Mouse (Mus musculus): Measurements from ENCODE around the gene Pebp1. TPM values are rescaled to one million over a fixed set of nuclear protein-coding genes. Genes with fewer than 3 reads are reported as not detected.

Pebp1 gene
- polyA plus RNA-seq, 1 experiment from 2014 or later, result 129 TPM

DNA sequence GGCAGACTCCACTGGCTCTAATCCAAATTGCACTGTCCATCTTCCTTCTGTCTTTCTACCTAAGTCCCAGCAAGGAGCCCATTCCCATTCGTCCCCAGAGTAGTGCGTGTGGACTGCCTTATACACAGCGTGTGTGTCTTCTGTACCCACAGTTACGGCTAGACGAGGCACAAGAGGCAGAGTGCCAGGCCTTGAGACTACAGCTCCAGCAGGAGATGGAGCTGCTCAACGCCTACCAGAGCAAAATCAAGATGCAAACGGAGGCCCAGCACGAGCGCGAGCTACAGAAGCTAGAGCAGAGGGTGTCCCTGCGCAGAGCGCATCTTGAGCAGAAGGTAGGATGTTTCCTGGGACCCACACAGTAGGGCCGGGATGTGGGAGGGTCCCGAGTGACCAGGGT is 15.5 kb downstream of the Pebp1 start:
- Histone ChIP-seq H3K36me3 (replicated peaks; ENCODE audit: insufficient read depth, low read length) (peaks cover 28% of the 10 kb centered on the region), H3K4me3 (ENCODE audit: low read depth, low read length) (no peak overlapping the region), H3K27ac (ENCODE audit: low read depth) (no peak overlapping the region), H3K4me1 (ENCODE audit: insufficient read depth) (no peaks in the 10 kb centered on the region), H3K27me3 (ENCODE audit: insufficient read depth, low read length) (no peaks in the 10 kb centered on the region), H3K4me2 (ENCODE audit: low read depth, low read length) (no peak overlapping the region), H3K9me3 (ENCODE audit: low read length) (no peaks in the 10 kb centered on the region), H3K9ac (replicated peaks) (no peak overlapping the region)
- no peak for ATAC-seq
- no peak for DNase-seq
- no peak for TF ChIP-seq EP300 (IDR thresholded peaks at IDR 0.05; ENCODE audit: low read depth)
- no peak for TF ChIP-seq CTCF (IDR thresholded peaks at IDR 0.05; ENCODE audit: low read depth)
- 92% methylated on average over 14 of the region's 14 CpGs for WGBS (ENCODE audit: insufficient replicate concordance)

DNA sequence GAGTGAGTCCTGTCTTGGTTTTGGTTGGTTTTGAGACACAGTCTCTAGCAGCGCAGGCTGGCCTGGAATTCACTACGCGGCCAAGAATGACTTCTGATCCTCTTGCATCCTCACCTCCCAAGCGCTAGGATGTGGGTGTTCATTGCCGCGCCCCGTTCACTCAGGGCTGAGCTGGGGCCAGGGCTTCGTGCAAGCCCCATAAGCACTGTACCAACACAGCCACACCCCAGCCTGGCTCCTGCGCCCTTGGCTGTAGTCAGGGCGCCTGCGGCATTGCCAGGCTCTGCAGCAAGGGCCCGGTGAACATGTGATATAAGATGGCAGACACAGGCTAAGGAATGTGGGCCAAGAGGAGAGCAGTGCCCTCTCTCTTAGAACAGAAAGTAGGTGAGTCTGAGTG is 18.0 kb downstream of the Pebp1 start:
- Histone ChIP-seq H3K9ac (replicated peaks) (no peak overlapping the region), H3K9me3 (ENCODE audit: low read length) (no peaks in the 10 kb centered on the region), H3K4me1 (ENCODE audit: insufficient read depth) (no peaks in the 10 kb centered on the region), H3K4me2 (ENCODE audit: low read depth, low read length) (no peak overlapping the region), H3K27ac (ENCODE audit: low read depth) (no peak overlapping the region), H3K27me3 (ENCODE audit: insufficient read depth, low read length) (no peaks in the 10 kb centered on the region), H3K36me3 (replicated peaks; ENCODE audit: insufficient read depth, low read length) (peaks cover 51% of the 10 kb centered on the region), H3K4me3 (ENCODE audit: low read depth, low read length) (no peak overlapping the region)
- ATAC-seq, result no peak
- no peak for DNase-seq
- WGBS (ENCODE audit: insufficient replicate concordance), result 96% methylated on average over 12 of the region's 12 CpGs
- no peak for TF ChIP-seq CTCF (IDR thresholded peaks at IDR 0.05; ENCODE audit: low read depth)
- no peak for TF ChIP-seq EP300 (IDR thresholded peaks at IDR 0.05; ENCODE audit: low read depth)

DNA sequence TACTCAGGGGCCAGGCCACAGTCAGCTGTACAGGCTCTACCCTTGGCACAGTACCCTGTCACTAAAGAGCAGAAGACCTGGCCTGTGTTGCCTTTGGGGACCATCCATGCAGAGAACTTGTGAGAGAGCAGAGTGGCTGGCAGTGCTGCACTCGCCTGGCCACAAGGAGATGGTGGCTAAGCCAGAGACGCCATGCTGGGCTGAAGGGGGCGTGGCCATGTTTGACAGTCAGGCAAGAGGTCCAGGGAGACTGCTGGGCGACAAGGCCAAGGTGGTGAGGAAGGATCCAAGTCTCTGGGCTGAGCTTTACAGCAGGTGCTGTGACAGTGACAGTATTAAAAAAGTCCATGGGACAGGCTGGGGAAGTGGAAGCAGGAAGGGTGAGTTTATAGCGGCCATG is 18.7 kb downstream of the Pebp1 start:
- Histone ChIP-seq H3K4me1 (ENCODE audit: insufficient read depth) (no peaks in the 10 kb centered on the region), H3K4me3 (ENCODE audit: low read depth, low read length) (no peak overlapping the region), H3K9me3 (ENCODE audit: low read length) (no peaks in the 10 kb centered on the region), H3K27me3 (ENCODE audit: insufficient read depth, low read length) (no peaks in the 10 kb centered on the region), H3K9ac (replicated peaks) (no peak overlapping the region), H3K27ac (ENCODE audit: low read depth) (no peak overlapping the region), H3K36me3 (replicated peaks; ENCODE audit: insufficient read depth, low read length) (peaks cover 51% of the 10 kb centered on the region), H3K4me2 (ENCODE audit: low read depth, low read length) (no peak overlapping the region)
- no peak for DNase-seq
- TF ChIP-seq EP300 (IDR thresholded peaks at IDR 0.05; ENCODE audit: low read depth) (no peak), CTCF (IDR thresholded peaks at IDR 0.05; ENCODE audit: low read depth) (no peak)
- no peak for ATAC-seq
- WGBS (ENCODE audit: insufficient replicate concordance), result 82% methylated on average over 5 of the region's 5 CpGs

DNA sequence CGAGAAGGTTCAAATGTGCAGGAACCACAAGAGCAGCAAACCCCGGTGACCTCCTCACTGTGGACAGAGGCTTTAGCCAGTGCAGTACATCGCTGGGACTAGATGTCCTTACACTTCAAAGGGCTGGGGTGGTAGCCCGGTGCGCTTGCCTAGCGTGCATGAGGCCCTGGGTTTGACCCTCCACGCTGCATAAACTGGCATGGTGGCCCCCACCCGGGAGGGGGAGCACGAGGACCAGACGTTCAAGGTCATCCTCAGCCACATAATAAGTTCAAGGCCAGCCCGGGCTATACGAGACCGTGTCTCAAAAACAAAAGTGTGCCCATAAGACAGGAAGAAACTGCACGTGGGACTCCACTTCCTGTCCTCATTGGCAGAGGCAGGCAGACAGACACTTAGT is 19.5 kb downstream of the Pebp1 start:
- Histone ChIP-seq H3K4me2 (ENCODE audit: low read depth, low read length) (no peak overlapping the region), H3K4me1 (ENCODE audit: insufficient read depth) (no peaks in the 10 kb centered on the region), H3K4me3 (ENCODE audit: low read depth, low read length) (no peak overlapping the region), H3K9ac (replicated peaks) (no peak overlapping the region), H3K27me3 (ENCODE audit: insufficient read depth, low read length) (no peaks in the 10 kb centered on the region), H3K36me3 (replicated peaks; ENCODE audit: insufficient read depth, low read length) (peaks cover 57% of the 10 kb centered on the region), H3K9me3 (ENCODE audit: low read length) (no peaks in the 10 kb centered on the region), H3K27ac (ENCODE audit: low read depth) (no peak overlapping the region)
- no peak for TF ChIP-seq EP300 (IDR thresholded peaks at IDR 0.05; ENCODE audit: low read depth)
- no peak for TF ChIP-seq CTCF (IDR thresholded peaks at IDR 0.05; ENCODE audit: low read depth)
- ATAC-seq, result 0 out of 2 replicates have a peak, but pooled peaks have one; percentile 14
- no peak for DNase-seq
- WGBS (ENCODE audit: insufficient replicate concordance), result 77% methylated on average over 14 of the region's 14 CpGs

DNA sequence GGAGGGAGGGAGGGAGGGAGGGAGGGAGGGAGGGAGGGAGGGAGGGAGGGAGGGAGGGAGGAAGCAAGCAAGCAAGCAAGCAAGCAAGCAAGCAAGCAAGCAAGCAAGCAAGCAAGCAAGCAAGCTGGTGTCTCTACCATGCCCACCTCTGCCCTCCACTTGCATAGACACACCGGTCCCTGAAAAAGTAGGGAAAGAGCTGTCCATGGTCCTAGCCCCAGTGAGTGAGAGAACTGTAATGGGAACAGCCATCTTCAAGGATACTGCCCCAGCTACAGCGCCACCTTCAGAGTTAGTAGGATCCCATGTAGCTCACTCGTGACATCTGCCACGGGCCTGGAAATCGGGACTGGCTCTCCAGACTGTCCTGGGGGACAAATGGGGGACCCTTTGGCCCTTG is 22.7 kb downstream of the Pebp1 start:
- DNase-seq, result no peak
- Histone ChIP-seq H3K9me3 (ENCODE audit: low read length) (no peaks in the 10 kb centered on the region), H3K4me3 (ENCODE audit: low read depth, low read length) (no peak overlapping the region), H3K4me2 (ENCODE audit: low read depth, low read length) (no peak overlapping the region), H3K36me3 (replicated peaks; ENCODE audit: insufficient read depth, low read length) (peaks cover 62% of the 10 kb centered on the region), H3K27me3 (ENCODE audit: insufficient read depth, low read length) (no peaks in the 10 kb centered on the region), H3K27ac (ENCODE audit: low read depth) (no peak overlapping the region), H3K4me1 (ENCODE audit: insufficient read depth) (no peaks in the 10 kb centered on the region), H3K9ac (replicated peaks) (no peak overlapping the region)
- TF ChIP-seq CTCF (IDR thresholded peaks at IDR 0.05; ENCODE audit: low read depth) (no peak), EP300 (IDR thresholded peaks at IDR 0.05; ENCODE audit: low read depth) (no peak)
- WGBS (ENCODE audit: insufficient replicate concordance), result 83% methylated on average over 5 of the region's 5 CpGs
- no peak for ATAC-seq

GRCm38 (mm10) chr5:117263566-117263965 is 23.9 kb downstream of the Pebp1 start:
- no peak overlapping the region for H3K9ac ChIP-seq (replicated peaks)
- no peaks in the 10 kb centered on the region for H3K4me1 ChIP-seq (ENCODE audit: insufficient read depth)
- 84% methylated on average over 21 of the region's 21 CpGs for WGBS (ENCODE audit: insufficient replicate concordance)
- H3K4me3 ChIP-seq (ENCODE audit: low read depth, low read length), result no peak overlapping the region
- H3K27me3 ChIP-seq (ENCODE audit: insufficient read depth, low read length), result no peaks in the 10 kb centered on the region
- H3K36me3 ChIP-seq (replicated peaks; ENCODE audit: insufficient read depth, low read length), result peaks cover 70% of the 10 kb centered on the region
- DNase-seq (no peak), ATAC-seq (no peak)
- H3K9me3 ChIP-seq (ENCODE audit: low read length), result no peaks in the 10 kb centered on the region
- no peak for TF ChIP-seq EP300 (IDR thresholded peaks at IDR 0.05; ENCODE audit: low read depth)
- no peak for TF ChIP-seq CTCF (IDR thresholded peaks at IDR 0.05; ENCODE audit: low read depth)
- no peak overlapping the region for H3K4me2 ChIP-seq (ENCODE audit: low read depth, low read length)
- H3K27ac ChIP-seq (ENCODE audit: low read depth), result no peak overlapping the region

DNA sequence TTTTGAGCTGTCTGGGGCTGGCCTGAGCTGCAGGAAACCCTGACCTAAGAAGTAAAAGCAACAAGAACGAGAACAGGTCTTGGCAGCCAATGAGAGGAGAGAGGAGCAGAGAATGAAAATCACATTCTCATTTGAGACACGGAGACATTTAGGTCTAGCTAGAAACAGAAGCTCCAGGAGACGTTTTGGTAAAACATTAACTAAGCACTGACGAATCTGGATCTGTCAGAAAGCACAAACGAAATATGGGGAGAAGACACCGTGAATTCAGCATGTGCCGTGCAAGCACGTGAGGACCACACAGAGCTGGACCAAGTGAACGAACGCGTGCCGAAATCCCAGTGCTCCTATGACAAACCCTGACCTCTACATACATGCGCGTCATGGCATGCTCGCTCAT is 29.1 kb downstream of the Pebp1 start:
- Histone ChIP-seq H3K9ac (replicated peaks) (no peak overlapping the region), H3K36me3 (replicated peaks; ENCODE audit: insufficient read depth, low read length) (peaks cover 84% of the 10 kb centered on the region), H3K27ac (ENCODE audit: low read depth) (no peak overlapping the region), H3K4me3 (ENCODE audit: low read depth, low read length) (no peak overlapping the region), H3K4me2 (ENCODE audit: low read depth, low read length) (no peak overlapping the region), H3K9me3 (ENCODE audit: low read length) (no peaks in the 10 kb centered on the region), H3K4me1 (ENCODE audit: insufficient read depth) (no peaks in the 10 kb centered on the region), H3K27me3 (ENCODE audit: insufficient read depth, low read length) (no peaks in the 10 kb centered on the region)
- DNase-seq, result no peak
- no peak for ATAC-seq
- TF ChIP-seq CTCF (IDR thresholded peaks at IDR 0.05; ENCODE audit: low read depth), result no peak
- no peak for TF ChIP-seq EP300 (IDR thresholded peaks at IDR 0.05; ENCODE audit: low read depth)
- 86% methylated on average over 15 of the region's 15 CpGs for WGBS (ENCODE audit: insufficient replicate concordance)

Measured in liver, postnatal 0 days (tissue).